Mouse (Mus musculus): ENCODE results near the gene Tex30.
A peak's percentile ranks its signal among the peaks of the same experiment; 100 is the strongest.

GRCm38 (mm10) chr1:44102259-44102717 is at the start of gene Tex30:
- TF ChIP-seq CTCF (IDR thresholded peaks at IDR 0.05; ENCODE audit: borderline replicate concordance, insufficient read depth, low read depth, low read length) (no peak), POLR2A (IDR thresholded peaks at IDR 0.05; ENCODE audit: borderline replicate concordance, insufficient read depth, low read length) (peak; percentile 63; the same call in 1 of the 2 replicates)
